Mouse (Mus musculus) frontal cortex, adult 2 months (tissue): ENCODE results near the gene Krtap5-4. TPM values are rescaled to one million over a fixed set of nuclear protein-coding genes. Genes with fewer than 3 reads are reported as not detected.
A peak's percentile ranks its signal among the peaks of the same experiment; 100 is the strongest.
"Not testable (repeated sequence)": the region's sequence is repeated elsewhere in the genome, so short reads cannot be mapped to it uniquely, and the experiment has no call there.

ENCODE experiments used
- DNase-seq, 2 experiments: peaks; one replicate each; pipeline ENCODE4 v3.0.0; 2022; ENCODE audit warnings: low spot score in 1 of 2; ENCODE audit errors: extremely low spot score in 1 of 2
- polyA plus RNA-seq: library from polyadenylated mRNA; depleted of rRNA; stranded (reverse); fragments of >200 nt; gene quantifications from 2 replicates; pipeline ENCODE4 v1.2.3, GENCODE M21; 2012

Krtap5-4 gene
- polyA plus RNA-seq, 1 experiment, result not detected

DNA sequence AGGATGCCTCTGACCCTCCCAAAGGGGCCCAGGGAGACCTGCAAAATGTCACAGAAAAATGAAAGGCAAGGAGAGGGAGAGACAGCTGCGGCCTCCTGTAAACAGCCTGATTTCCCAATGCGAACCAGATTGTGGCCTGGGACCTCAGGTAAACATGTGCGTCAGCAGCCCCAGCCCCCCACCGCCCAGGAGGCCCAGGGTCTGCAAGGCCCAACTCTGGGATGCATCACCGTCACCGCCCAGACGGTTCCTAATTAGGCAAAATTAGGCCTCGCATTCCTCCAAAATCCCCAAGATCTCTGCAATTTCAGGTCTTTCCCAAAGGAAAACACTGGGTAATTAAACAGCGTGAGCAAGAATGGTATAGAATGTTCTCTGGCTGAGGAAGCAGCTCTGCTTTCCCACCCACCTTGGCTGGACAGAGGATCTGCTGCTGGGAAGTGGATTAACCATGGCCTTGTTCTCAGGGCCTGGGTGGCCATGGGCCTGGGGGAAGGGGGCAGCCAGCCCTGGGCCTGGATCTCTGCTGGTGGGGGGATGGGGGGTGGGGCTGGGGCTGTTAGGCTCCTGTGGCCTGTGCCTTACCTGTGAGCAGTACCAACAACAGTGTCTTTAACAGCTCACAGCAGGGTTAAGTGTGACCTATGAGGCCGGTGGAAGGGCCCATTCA lies 18.4 kb downstream of the Krtap5-4 start:
- not testable (repeated sequence) for DNase-seq

DNA sequence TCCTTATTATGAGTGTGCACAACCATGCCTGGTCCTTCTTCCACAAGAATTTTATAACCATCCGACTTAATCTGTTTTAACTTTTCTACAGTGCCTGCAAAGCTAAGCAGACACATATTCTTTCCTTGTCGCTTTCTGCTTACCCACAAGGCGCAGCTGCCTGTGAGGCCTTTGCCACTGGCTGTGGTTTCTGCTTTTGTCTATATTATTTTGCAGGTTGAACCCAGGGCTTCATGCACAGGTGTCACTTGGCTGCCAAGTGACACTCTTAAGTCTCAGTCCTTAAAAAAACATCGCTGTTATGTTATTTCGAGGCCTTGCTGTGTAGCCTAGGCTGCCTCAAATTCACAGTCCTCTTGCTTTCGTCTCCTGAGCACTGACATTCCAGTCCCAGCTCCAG lies 19.3 kb downstream of the Krtap5-4 start:
- DNase-seq, result no peak

- peak in 1 of 2 experiments; percentile 13 for DNase-seq
Measured at GRCm38 (mm10) chr7:142323396-142324117, 20.2 kb downstream of the Krtap5-4 start.

DNA sequence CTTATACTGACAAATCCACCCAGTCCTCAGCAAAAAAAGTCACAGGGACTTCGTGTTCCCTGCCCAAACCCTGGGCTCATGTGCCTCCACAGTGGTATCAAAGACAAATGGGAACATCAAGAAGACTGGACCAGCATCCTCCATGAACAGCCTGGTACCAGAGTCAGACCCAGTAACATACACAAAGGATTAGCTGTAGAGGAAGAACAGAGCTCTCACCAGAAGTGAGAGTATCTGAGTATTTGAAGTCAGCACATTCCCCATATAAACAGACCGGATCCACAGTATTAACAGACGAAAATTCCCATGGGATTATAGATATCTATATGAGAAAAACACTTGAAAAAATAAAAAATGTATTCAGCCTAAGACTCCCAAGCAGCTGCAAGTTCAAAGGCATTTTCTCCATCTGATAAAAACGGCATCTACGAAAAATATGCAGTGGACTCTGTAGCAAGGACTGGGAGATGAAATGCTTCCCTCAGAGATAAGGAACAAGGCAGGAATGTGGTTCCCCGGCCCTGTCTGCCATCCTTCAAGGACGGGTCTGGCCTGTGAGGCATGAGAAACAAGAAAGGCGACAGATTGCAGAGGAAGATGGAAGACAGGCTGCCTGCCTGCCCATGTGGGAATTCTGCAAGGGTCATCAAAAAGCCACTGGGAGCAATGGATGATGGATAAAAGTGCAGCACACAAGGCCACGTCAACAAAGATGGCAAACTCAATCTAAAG lies 23.5 kb downstream of the Krtap5-4 start:
- no peak for DNase-seq

DNA sequence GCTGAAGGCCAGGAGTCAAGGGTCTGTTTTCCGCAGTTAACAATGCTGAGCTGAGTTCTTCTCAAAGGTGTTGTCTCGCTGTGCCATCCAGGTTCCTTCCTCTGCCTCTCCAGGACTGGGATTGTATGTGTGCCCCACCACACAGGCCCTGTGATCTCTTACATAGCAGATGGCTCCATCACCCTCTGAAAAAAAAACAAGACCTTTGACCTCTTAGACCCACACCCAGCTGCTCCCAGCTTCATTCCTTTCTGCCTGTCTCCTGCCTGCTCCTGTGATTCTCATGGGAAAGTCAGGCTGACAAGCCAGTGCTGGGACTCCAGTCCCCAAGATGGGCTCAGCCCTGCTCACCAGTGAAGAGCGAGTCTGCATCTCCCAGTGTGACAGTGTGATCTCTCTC lies 25.2 kb downstream of the Krtap5-4 start:
- DNase-seq, result no peak

DNA sequence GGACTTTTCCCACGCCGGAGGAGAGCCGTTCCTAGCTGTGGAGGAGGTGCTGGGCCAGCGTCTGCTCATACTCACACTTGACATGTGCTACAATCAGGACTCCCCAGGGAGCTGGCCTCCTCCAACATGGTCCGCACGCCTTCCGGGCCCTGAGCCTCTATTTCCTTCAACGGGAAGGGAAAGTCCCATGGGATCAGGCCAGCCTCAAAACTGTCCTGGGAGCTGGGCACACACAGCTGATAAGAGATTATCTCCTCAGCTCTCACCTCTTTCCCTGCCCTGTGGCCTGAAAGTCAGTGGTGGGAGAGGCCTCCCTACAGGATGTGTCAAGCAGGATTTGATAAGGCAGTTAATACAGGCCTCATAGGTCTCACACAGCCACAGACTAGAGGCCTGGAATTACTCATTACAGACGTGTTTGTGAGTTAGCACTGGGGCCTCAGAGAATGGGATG lies 26.9 kb downstream of the Krtap5-4 start:
- no peak for DNase-seq

GRCm38 (mm10) chr7:142331281-142331680 lies 27.9 kb downstream of the Krtap5-4 start:
- DNase-seq, result no peak

DNA sequence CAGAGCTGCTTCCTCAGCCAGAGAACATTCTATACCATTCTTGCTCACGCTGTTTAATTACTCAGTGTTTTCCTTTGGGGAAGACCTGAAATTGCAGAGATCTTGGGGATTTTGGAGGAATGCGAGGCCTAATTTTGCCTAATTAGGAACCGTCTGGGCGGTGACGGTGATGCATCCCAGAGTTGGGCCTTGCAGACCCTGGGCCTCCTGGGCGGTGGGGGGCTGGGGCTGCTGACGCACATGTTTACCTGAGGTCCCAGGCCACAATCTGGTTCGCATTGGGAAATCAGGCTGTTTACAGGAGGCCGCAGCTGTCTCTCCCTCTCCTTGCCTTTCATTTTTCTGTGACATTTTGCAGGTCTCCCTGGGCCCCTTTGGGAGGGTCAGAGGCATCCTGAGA lies 29.4 kb downstream of the Krtap5-4 start:
- not testable (repeated sequence) for DNase-seq

DNA sequence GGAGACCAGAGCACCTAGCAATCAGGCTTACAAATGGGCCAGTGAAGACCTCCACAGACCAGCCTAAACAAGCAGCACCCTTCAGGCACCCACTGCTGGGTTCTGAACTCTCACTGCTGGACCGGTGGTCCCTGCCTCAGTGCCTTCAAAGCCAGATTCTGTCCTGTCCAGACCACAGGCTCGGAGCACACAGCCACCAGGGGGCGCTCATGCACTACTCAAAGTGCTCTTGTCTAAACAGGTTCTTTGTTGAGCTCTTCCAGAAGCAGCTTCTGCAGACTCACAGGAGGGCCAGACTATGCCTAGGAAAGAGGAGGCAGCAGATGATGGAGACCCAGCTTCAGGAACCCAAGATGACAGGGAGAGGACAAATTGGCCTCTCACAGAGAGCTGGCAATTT lies 30.9 kb downstream of the Krtap5-4 start:
- peak; percentile 66 to 95 for DNase-seq

GRCm38 (mm10) chr7:142335151-142335550 lies 31.8 kb downstream of the Krtap5-4 start:
- DNase-seq, result no peak

DNA sequence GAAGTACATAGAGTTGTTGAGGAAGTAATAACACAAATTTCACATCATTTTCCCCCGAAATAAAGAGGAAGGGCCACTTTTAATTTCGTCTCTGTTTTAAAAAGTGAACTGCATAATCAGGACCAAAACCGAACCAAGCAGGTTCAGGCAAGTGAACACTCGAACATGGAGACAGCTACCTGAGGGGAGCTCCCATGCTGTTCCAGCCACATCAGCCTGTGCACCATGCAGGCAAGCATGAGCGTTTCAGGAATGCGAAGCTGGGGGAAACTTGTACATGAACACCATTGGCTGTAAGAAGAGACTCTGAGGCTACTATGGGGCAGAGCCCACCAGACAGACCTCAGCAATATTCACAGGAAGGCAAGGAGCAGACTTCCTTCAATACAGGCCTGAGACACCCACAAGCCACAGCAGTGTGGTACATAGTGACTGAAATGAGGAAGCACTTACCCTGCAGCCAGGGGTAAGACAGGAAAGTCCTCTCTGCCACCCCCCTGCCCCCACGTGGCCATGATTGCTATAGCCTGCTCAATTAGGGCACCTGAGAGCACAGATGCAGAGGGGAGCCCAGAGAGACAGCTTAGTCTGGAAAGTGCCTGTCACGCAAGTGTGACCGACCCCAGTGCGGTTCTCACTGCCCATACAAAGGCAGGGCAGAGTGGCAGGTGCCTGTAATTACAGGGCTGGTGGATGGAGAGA lies 37.1 kb downstream of the Krtap5-4 start:
- DNase-seq, result peak in 1 of 2 experiments; percentile 15

DNA sequence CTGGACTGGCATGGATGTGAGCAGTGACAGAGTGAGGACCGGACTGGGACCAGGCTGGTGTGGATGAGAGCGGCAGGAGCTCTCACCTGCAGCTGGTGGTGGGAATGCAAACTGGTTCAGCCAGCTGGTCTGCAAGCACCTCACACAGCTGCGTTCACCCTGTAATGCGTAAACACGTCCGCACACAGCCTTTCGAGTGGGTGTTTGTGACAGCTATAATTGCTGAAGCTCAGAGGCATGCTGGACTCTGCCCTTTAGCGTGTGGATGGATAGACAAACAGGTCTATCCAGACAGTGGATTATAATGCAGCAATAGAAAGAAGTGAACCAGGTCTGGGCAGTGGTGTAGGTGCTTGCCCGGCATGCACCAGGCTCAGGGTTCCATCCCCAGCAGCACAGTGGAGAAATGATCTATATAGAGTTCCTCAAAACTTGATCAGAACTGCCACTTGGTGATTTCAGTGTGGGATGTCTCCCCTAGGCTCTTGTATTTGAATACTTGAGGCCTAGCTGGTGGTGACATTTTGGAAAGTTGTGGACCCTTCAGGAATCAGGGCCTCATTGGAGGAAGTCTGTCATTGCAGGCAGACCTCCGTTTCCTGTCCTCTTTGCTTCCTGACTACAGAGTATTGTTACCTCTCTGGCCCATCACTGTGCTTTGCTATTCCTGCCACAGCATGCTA lies 38.4 kb downstream of the Krtap5-4 start:
- no peak for DNase-seq

DNA sequence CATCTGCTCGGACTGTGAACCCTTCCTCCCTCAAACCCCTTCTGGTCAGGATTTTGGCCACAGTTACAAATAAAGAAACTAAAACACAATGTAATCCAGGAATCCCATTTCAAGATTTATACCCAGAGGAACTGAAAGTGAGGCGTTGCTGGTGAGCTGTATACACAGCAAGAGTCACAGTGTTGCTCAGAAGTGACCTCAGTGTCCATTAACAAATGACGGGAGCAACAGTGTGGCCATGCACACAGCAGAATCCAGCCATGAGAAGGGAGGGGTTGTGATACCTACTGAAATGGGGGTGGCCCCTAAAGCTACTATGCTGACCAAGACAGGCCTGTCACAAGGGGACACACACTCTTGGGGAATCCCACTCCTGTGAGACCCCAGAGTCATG lies 38.9 kb downstream of the Krtap5-4 start:
- no peak for DNase-seq

- DNase-seq, result no peak
Measured at GRCm38 (mm10) chr7:142347542-142347941, 44.2 kb downstream of the Krtap5-4 start.

DNA sequence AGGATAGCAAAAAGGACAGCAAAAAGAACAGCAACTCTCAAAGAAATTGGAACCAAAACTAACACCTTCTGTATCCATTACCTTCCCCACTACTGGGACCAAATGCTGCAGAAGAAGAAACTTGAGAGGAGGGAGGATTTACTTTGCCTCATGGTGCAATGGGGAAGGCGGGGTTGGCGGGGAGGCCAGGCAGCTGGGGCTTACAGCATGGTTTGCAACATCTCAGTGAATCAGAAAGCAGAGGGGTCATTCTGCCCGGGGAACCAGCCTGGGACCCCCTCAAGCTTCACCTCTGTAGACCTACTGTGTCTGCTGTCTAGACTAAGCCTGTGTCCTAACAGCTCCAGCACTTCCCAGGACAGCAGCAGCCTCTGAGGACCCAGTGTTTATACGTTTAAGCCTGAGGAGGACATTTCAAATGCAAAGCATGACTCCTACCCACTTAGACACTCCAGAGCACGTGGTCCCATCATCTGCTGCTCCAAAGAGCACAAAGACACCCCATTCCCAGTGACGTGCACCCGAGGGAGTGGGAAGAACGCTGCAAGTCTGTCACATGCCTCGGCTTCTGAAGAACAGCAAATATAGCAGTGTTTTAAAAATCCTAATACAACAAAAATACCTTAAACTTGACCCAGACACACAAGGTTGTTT lies 46.1 kb downstream of the Krtap5-4 start:
- DNase-seq, result peak; percentile 69 to 76

GRCm38 (mm10) chr7:142351569-142351968 lies 48.2 kb downstream of the Krtap5-4 start:
- no peak for DNase-seq

- no peak for DNase-seq
Measured at GRCm38 (mm10) chr7:142353854-142354253, 50.5 kb downstream of the Krtap5-4 start.
